Mouse (Mus musculus): ENCODE measurements around the gene Olfr110. TPM values are rescaled to one million over a fixed set of nuclear protein-coding genes. Genes with fewer than 3 reads are reported as not detected.
"Not testable (repeated sequence)": the region's sequence is repeated elsewhere in the genome, so short reads cannot be mapped to it uniquely, and the experiment has no call there.

Gene Olfr110
- polyA plus RNA-seq (2015; fragmentation: Nextera tagmentation; extraction: Ambion mirVana): not detected in 2 replicates

DNA sequence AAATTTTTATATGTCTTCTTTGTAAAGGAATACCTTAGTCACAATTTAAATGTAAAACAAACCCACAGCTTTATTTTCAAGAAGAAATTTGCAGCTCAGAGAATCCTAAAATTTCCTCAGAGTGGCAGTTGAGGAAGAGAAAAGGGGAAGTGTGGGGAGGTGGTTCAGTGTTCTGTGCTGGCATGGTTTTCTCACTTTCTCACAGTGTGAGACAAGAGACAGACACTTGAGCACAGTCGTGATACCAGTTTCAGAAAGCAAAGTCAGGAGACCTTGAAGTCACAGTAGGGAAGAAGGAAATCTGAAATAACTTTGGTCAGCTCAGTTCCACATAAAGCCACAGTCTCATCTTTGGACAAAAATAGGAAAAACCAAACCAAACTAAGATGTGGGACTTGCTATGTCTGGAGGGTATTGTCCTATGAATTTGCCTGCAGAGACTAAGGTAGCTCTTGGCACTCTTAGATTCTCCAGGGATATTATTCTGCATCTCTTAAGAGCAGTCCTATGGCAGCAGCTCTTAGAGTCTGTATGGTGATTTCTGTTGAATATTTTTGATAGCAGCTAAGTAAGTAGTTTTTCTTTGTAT is at the start of gene Olfr110:
Olfr110 (plus strand) TSS at position 539 of the 589 bp plus-strand sequence.
- no peak for ATAC-seq (ENCODE audit: insufficient read depth)
- no peak within 1 kb of the TSS for H3K9ac ChIP-seq
- no peaks in the 10 kb centered on the region for H3K27me3 ChIP-seq
- no peak within 1 kb of the TSS for H3K4me3 ChIP-seq (replicated peaks)
- no peak within 1 kb of the TSS for H3K27ac ChIP-seq (replicated peaks)
- H3K9me3 ChIP-seq (replicated peaks): no peaks in the 10 kb centered on the region
- H3K4me1 ChIP-seq (replicated peaks): no peaks in the 10 kb centered on the region
- 13% methylated on average over 1 of the region's 1 CpGs for WGBS (ENCODE audit: insufficient replicate concordance)
- no peaks in the 10 kb centered on the region for H3K36me3 ChIP-seq (replicated peaks)
- no peak within 1 kb of the TSS for H3K4me2 ChIP-seq

DNA sequence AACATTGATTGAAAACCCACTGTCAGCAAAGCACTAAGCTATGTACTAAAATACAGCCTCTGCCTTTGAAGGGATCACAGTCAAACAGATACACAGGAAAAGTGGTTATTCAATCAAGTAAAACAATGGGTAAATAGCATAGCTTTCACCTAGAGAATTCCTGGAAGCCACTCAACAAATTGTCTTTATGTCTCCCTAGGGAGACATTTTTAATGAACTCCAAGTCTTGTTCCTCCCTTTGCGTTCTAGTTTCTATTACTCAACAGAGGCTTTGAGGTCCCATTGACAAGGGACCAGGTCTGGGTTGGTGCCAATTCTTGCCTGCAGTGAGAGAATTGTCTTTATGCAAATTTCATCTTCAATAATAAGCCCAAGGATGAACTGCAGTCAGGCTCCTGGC is 47.1 kb upstream of the Olfr110 start, which contains the start of gene Olfr108:
Olfr108 (plus strand) TSS at position 301 of the 400 bp plus-strand sequence.
- Histone ChIP-seq H3K27me3 (no peaks in the 10 kb centered on the region), H3K27ac (replicated peaks) (no peak within 1 kb of the TSS), H3K9ac (no peak within 1 kb of the TSS), H3K9me3 (replicated peaks) (no peaks in the 10 kb centered on the region), H3K4me3 (replicated peaks) (no peak within 1 kb of the TSS), H3K4me2 (no peak within 1 kb of the TSS), H3K36me3 (replicated peaks) (no peaks in the 10 kb centered on the region), H3K4me1 (replicated peaks) (no peaks in the 10 kb centered on the region)
- 63% methylated on average over 1 of the region's 1 CpGs for WGBS (ENCODE audit: insufficient replicate concordance)
- ATAC-seq (ENCODE audit: insufficient read depth): no peak

DNA sequence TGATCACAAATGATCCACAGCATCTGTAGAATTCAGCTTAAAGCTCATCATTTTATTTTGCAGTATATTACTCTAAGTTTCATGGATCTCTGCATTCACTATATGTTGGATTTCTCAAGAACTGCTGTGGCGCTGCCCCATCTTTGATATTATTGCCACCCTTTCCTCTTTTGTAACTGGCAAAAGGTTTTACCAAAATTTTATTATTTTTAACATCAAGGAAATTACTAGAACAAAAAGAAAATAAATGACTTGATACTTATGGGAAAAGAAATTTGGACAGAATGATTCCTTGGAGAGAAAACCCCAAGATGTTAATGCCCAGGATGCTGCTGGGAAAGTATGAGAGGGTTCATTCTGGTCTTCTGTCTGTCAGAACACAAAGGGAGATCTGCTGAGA is 33.7 kb upstream of the Olfr110 start, which contains the start of gene Olfr109:
Olfr109 (plus strand) TSS at position 301 of the 400 bp plus-strand sequence.
- WGBS (ENCODE audit: insufficient replicate concordance): 61% methylated on average over 1 of the region's 1 CpGs
- H3K4me2 ChIP-seq: no peak within 1 kb of the TSS
- no peaks in the 10 kb centered on the region for H3K9me3 ChIP-seq (replicated peaks)
- H3K27me3 ChIP-seq: no peaks in the 10 kb centered on the region
- no peak within 1 kb of the TSS for H3K9ac ChIP-seq
- H3K4me3 ChIP-seq (replicated peaks): no peak within 1 kb of the TSS
- H3K36me3 ChIP-seq (replicated peaks): no peaks in the 10 kb centered on the region
- no peak for ATAC-seq (ENCODE audit: insufficient read depth)
- no peaks in the 10 kb centered on the region for H3K4me1 ChIP-seq (replicated peaks)
- no peak within 1 kb of the TSS for H3K27ac ChIP-seq (replicated peaks)

DNA sequence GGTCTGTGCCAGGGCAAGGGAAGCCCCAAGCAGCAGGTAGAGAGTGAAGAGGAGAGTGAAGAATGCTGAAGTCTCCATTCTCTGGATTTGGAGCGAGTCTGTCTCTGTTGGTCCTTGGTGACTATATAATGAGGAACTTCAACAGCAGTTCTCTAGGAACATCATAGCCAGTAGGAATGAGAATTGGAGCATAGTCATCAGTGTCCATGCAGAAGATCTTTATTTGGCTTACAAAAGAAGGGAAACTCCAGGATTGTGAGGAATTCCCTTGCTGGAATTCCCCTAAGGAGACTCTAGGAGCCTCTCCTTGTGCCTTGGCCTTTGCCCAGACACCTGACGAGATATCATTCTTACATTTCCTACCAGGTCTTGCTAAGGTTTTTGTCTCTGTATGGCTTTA is 8.8 kb upstream of the Olfr110 start, which contains the start of gene H2-M2:
H2-M2 (minus strand) TSS at position 101 of the 400 bp plus-strand sequence.
- H3K27me3 ChIP-seq: no peaks in the 10 kb centered on the region
- 50% methylated on average over 2 of the region's 2 CpGs for WGBS (ENCODE audit: insufficient replicate concordance)
- H3K9ac ChIP-seq: no peak within 1 kb of the TSS

DNA sequence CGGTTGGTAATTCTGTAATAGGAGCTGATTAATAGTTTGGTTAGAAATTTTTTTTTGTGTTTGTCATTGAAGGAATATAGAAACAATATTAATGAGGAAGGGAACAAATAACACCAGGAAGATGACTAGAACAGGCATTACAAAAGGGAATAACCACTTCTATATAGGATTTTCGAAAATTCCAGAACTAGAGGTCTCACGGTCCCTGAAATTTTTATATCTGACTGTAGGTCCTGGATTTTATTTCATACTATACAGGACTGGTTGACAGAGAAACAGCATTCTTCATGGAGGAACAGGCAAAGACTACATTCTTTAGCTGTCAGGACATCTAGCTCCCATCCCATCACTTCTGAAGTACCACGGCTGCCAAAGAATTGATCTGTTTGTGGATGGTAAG is 15.5 kb downstream of the Olfr110 start, which contains the start of gene Olfr111:
Olfr111 (plus strand) TSS at position 301 of the 400 bp plus-strand sequence.
- no peaks in the 10 kb centered on the region for H3K9me3 ChIP-seq (replicated peaks)
- no peak for ATAC-seq (ENCODE audit: insufficient read depth)
- no peaks in the 10 kb centered on the region for H3K36me3 ChIP-seq (replicated peaks)
- no peak within 1 kb of the TSS for H3K4me2 ChIP-seq
- no peak within 1 kb of the TSS for H3K27ac ChIP-seq (replicated peaks)
- no peaks in the 10 kb centered on the region for H3K4me1 ChIP-seq (replicated peaks)
- H3K27me3 ChIP-seq: no peaks in the 10 kb centered on the region
- WGBS (ENCODE audit: insufficient replicate concordance): 66% methylated on average over 4 of the region's 4 CpGs
- no peak within 1 kb of the TSS for H3K4me3 ChIP-seq (replicated peaks)
- H3K9ac ChIP-seq: no peak within 1 kb of the TSS

More for the DNA sequence above, 8.8 kb upstream of the Olfr110 start, which contains the start of gene H2-M2:
- Histone ChIP-seq H3K4me1 (replicated peaks) (no peaks in the 10 kb centered on the region), H3K27ac (replicated peaks) (no peak within 1 kb of the TSS), H3K4me3 (replicated peaks) (no peak within 1 kb of the TSS), H3K4me2 (no peak within 1 kb of the TSS), H3K36me3 (replicated peaks) (no peaks in the 10 kb centered on the region), H3K9me3 (replicated peaks) (no peaks in the 10 kb centered on the region)
- no peak for ATAC-seq (ENCODE audit: insufficient read depth)

DNA sequence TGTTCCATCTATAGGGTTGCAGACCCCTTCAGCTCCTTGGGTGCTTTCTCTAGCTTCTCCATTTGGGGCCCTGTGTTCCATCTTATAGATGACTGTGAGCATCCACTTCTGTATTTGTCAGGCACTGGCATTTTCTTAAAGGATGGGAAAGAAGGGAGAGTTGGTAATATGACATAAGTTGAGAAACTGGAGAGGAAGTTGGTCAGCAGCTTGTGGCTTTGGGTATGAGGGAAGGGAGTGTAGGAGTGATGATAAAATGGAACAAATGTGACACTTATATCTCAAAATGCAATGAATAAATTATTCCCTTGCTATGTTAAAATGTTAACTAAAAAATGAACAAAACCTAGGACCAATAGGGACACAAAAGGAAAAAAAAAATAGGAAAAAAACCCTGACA is 32.3 kb downstream of the Olfr110 start:
- H3K4me3 ChIP-seq (replicated peaks); H3K9ac ChIP-seq; H3K9me3 ChIP-seq (replicated peaks); H3K27me3 ChIP-seq; H3K36me3 ChIP-seq (replicated peaks); H3K4me1 ChIP-seq (replicated peaks); H3K4me2 ChIP-seq; ATAC-seq (ENCODE audit: insufficient read depth); H3K27ac ChIP-seq (replicated peaks): not testable (repeated sequence)

DNA sequence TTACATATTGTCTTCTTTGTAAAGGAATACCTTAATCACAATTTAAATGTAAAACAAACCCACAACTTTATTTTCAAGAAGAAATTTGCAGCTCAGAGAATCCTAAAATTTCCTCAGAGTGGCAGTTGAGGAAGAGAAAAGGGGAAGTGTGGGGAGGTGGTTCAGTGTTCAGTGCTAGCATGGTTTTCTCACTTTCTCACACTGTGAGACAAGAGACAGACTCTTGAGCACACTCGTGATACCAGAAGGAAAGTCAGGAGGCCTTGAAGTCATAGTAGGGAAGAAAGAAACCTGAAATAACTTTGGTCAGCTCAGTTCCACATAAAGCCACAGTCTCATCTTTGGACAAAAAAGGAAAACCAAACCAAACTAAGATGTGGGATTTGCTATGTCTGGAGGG is 33.2 kb downstream of the Olfr110 start:
- ATAC-seq (ENCODE audit: insufficient read depth); H3K27ac ChIP-seq (replicated peaks); H3K9me3 ChIP-seq (replicated peaks); H3K36me3 ChIP-seq (replicated peaks); H3K27me3 ChIP-seq; H3K9ac ChIP-seq; H3K4me1 ChIP-seq (replicated peaks); H3K4me3 ChIP-seq (replicated peaks); H3K4me2 ChIP-seq: not testable (repeated sequence)
- WGBS (ENCODE audit: insufficient replicate concordance): 6% methylated on average over 1 of the region's 1 CpGs

DNA sequence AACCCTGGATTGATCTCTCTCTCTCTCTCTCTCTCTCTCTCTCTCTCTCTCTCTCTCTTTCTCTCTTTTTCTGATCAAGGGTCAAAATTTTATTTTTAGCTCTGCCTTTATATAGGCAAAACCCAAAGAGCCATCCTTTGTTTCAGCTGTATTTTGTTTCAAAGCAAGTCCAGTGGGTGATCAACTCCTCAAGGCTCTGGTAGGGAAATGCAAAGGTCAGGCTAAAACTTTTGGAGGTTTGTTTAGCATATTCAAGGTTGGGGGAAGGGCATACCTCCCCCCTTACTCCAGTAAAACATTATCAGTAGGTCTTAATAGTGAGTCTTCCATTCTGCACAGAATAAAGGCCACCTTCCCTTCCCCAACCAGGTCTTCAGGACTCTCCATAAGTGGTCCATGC is 42.9 kb downstream of the Olfr110 start:
- Histone ChIP-seq H3K4me2 (no peak overlapping the region), H3K4me3 (replicated peaks) (no peak overlapping the region), H3K36me3 (replicated peaks) (no peaks in the 10 kb centered on the region), H3K27me3 (no peaks in the 10 kb centered on the region), H3K9ac (no peak overlapping the region), H3K9me3 (replicated peaks) (no peaks in the 10 kb centered on the region), H3K4me1 (replicated peaks) (no peaks in the 10 kb centered on the region), H3K27ac (replicated peaks) (no peak overlapping the region)
- no peak for ATAC-seq (ENCODE audit: insufficient read depth)

DNA sequence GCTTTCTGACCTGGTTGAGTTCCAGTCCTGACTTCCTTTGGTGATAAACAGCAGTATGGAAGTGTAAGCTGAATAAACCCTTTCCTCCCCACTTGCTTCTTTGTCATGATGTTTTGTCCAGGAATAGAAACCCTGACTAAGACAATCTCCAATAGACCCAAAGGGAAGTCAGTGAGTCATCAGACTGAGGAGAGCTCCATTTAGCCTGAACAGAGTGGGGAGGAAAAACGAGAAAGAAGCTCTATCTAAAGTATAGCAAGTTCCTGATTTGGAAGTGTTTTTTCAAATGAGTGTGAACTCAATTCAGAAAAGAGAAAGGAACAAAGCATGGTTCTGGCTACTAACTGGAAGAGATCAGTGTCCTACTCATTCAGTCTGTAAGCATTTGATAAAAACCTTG is 46.1 kb downstream of the Olfr110 start:
- H3K27ac ChIP-seq (replicated peaks); H3K9ac ChIP-seq; H3K4me3 ChIP-seq (replicated peaks); H3K9me3 ChIP-seq (replicated peaks); ATAC-seq (ENCODE audit: insufficient read depth); H3K4me2 ChIP-seq; H3K36me3 ChIP-seq (replicated peaks); H3K4me1 ChIP-seq (replicated peaks); H3K27me3 ChIP-seq: not testable (repeated sequence)
- WGBS (ENCODE audit: insufficient replicate concordance): 15% methylated on average over 1 of the region's 1 CpGs

DNA sequence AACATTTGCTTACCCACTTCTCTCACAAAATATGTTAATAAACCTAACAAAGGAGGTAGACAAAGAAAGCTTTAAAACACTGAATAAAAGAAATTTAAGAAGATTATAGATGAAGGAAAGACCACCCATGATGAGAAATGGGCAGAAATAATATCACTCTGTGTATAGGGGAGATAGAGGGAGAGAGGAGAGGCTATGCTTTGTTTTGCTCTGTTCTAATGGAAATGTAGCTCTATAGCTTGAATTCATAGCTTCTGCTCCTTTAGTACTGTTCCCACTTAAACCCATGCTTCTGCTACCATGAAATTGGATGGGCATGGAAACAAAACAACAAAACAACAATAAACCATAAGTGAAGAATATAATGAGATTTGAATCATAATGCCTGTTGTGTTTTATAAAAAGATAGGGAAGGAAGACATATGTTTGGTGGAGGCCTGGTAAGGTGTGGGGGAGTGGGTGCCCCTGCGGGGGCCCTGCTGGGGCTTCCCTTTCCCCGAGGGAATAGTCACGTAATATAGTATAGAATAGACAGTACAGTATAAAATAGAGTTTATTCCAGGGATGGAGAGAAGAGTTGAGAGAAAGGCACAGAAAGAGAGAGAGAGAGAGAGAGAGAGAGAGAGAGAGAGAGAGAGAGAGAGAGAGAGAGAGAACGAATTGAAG is 49.3 kb downstream of the Olfr110 start:
- Histone ChIP-seq H3K4me3 (replicated peaks) (no peak overlapping the region), H3K36me3 (replicated peaks) (no peaks in the 10 kb centered on the region), H3K27me3 (no peaks in the 10 kb centered on the region), H3K4me1 (replicated peaks) (no peaks in the 10 kb centered on the region), H3K9me3 (replicated peaks) (no peaks in the 10 kb centered on the region), H3K27ac (replicated peaks) (no peak overlapping the region), H3K4me2 (no peak overlapping the region), H3K9ac (no peak overlapping the region)
- WGBS (ENCODE audit: insufficient replicate concordance): 68% methylated on average over 3 of the region's 4 CpGs
- no peak for ATAC-seq (ENCODE audit: insufficient read depth)

DNA sequence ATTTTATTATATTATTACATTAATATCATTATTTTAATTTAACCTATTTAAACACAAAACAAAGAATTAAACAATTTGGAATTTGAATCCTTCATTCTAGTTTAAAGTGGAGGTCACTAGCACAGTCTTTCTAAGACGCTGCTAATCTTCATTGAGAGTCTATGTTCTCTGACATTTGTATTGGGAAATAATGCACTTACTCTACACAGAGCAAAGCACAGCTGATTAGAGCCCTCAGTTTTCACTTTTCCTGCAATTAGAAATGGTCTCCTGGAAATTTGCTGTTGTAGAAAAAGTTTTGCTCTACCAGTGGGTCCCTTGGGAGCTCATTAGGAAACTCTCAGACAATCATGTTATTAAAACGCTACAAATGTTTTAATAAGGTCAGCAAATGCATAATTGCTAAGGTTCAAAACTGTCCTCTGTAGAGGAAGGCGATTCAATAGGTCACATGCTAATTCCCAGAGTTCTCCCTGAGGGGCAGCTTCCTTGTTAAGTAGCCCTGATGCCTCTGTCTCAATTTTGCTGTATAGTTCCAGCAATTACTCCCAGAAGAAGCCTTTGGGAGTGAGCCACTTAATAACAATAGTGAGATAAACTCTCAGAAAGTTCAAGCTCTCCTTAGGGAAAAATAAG is 51.6 kb downstream of the Olfr110 start:
- 38% methylated on average over 3 of the region's 3 CpGs for WGBS (ENCODE audit: insufficient replicate concordance)

More for the DNA sequence above, 51.6 kb downstream of the Olfr110 start:
- Histone ChIP-seq H3K9ac (no peak overlapping the region), H3K4me1 (replicated peaks) (no peaks in the 10 kb centered on the region), H3K4me3 (replicated peaks) (no peak overlapping the region), H3K27me3 (no peaks in the 10 kb centered on the region), H3K4me2 (no peak overlapping the region), H3K9me3 (replicated peaks) (no peaks in the 10 kb centered on the region), H3K27ac (replicated peaks) (no peak overlapping the region), H3K36me3 (replicated peaks) (no peaks in the 10 kb centered on the region)
- ATAC-seq (ENCODE audit: insufficient read depth): no peak

Measured in liver, embryonic 15.5 days (tissue).